Mouse (Mus musculus): Measurements from ENCODE around the gene Nrap. TPM values are rescaled to one million over a fixed set of nuclear protein-coding genes. Genes with fewer than 3 reads are reported as not detected.

The Nrap gene
- not detected in 2 replicates for polyA plus RNA-seq (2012; ENCODE audit: insufficient read depth, insufficient read length, low replicate concordance, missing spikeins)

DNA sequence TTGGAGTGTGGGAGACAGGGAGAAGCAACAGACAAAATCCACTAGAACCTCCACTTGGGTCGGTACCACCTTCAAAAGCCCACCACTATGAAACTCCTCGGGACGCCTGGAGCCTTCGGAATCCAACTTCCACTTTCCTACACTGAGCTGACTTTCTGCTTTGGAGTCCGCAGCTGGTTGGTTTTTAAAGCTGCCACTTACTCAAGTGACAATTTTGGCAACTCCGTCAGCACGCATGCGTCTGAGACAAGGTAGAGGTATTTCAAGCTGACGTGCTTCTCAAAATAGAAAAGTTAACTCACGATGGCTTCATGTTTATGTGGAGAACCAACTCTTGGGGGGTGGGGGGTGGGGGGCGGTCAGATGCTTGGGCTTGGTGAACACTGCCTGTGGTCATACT lies at the start of gene Nrap:
TSS of gene Nrap (minus strand) at position 159 of the 400 bp plus-strand sequence.
- WGBS, result 94% methylated on average over 11 of the region's 11 CpGs
- no peaks in the 10 kb centered on the region for H3K4me1 ChIP-seq (ENCODE audit: control insufficient read depth, insufficient read depth, low read length)
- TF ChIP-seq POLR2A (IDR thresholded peaks at IDR 0.05; ENCODE audit: insufficient read depth, low read depth, low read length) (no peak), CTCF (IDR thresholded peaks at IDR 0.05; ENCODE audit: insufficient read depth, low read depth, low read length) (no peak)
- H3K27ac ChIP-seq (ENCODE audit: insufficient read depth, low read depth, low read length), result no peak within 1 kb of the TSS
- H3K4me3 ChIP-seq (ENCODE audit: insufficient read depth, low read depth, low read length), result no peak within 1 kb of the TSS

DNA sequence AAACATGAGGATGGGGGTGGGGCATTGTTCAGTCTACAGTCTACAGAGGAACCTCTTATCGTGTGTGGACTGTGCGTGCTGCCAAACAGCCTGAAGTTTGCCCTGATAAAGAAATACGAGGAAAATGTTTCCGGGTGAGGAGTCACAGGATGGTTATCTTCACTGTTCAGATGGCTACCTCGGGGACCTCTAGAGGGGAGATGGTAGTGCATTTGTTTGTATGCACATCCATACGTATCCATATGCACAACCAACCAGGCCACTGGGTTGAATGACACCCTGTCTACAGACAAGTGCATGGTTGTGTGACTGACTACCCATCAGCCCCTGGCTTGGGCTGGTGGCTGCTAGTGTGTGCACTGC lies 49.2 kb upstream of the Nrap start:
- H3K4me1 ChIP-seq (ENCODE audit: control insufficient read depth, insufficient read depth, low read length), result peaks cover 4% of the 10 kb centered on the region; the same call in 1 of the 2 replicates
- WGBS, result 94% methylated on average over 6 of the region's 6 CpGs
- no peak overlapping the region for H3K27ac ChIP-seq (ENCODE audit: insufficient read depth, low read depth, low read length)

DNA sequence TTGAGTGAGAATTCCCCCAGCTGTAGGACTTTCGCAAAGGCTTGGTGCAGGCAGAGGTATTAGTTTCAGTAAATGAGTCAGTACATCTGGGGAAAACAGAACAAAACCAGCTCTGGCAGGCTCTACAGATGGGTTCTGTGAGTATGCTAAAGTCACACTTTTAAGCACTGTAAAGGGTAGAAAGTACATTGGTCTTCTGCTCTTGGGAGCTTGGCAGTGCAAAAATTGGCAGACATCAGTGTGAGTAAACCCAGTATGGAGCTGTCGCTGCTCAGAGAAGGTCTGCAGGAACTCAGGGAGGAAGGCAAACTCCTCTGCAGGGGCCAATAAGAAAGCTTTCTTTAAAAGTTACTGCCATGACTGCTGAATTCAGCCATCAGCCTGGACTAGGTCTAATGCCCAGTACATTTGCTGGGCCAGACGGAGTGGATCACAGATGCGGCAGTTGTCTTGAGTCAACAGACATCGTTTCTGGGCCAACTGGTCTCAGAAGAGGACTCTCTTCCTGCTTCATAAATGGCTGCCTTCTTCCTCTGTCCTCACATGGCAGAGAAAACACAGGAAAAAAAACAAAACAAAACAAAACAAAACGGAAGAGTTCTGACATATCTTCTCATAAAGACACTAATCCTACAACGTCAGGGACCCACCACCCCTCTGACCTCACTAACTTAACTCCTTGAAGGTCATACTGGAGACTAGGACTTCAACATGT lies 48.7 kb upstream of the Nrap start:
- TF ChIP-seq CTCF (IDR thresholded peaks at IDR 0.05; ENCODE audit: insufficient read depth, low read depth, low read length) (no peak), POLR2A (IDR thresholded peaks at IDR 0.05; ENCODE audit: insufficient read depth, low read depth, low read length) (no peak)
- H3K4me1 ChIP-seq (ENCODE audit: control insufficient read depth, insufficient read depth, low read length), result peaks cover 3% of the 10 kb centered on the region; the same call in 1 of the 2 replicates
- no peak overlapping the region for H3K4me3 ChIP-seq (ENCODE audit: insufficient read depth, low read depth, low read length)
- no peak overlapping the region for H3K27ac ChIP-seq (ENCODE audit: insufficient read depth, low read depth, low read length)
- WGBS, result 84% methylated on average over 7 of the region's 7 CpGs

More for the DNA sequence above, 49.2 kb upstream of the Nrap start:
- TF ChIP-seq CTCF (IDR thresholded peaks at IDR 0.05; ENCODE audit: insufficient read depth, low read depth, low read length) (no peak), POLR2A (IDR thresholded peaks at IDR 0.05; ENCODE audit: insufficient read depth, low read depth, low read length) (no peak)
- no peak overlapping the region for H3K4me3 ChIP-seq (ENCODE audit: insufficient read depth, low read depth, low read length)

DNA sequence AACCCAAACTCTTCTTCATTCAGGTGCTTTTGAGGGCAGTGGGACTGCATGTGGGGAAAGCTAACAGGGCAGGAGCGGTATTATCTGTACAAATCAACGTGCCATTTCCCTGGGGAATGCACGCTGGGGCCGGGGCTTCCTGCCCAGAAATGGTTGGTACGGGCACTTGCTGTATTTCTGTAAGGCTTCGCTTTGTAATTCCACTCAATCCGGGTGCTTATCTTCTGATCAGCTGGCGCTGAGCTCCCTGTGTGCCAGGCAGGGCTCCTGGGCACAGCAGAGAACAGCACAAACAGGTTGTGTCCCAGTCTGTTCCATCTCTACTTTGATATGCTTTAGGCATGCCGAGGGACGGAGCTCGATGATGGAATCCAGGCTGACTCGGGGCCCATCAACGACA lies 46.5 kb upstream of the Nrap start:
- 96% methylated on average over 13 of the region's 13 CpGs for WGBS
- H3K4me1 ChIP-seq (ENCODE audit: control insufficient read depth, insufficient read depth, low read length), result no peaks in the 10 kb centered on the region
- TF ChIP-seq CTCF (IDR thresholded peaks at IDR 0.05; ENCODE audit: insufficient read depth, low read depth, low read length) (no peak), POLR2A (IDR thresholded peaks at IDR 0.05; ENCODE audit: insufficient read depth, low read depth, low read length) (no peak)
- H3K4me3 ChIP-seq (ENCODE audit: insufficient read depth, low read depth, low read length), result no peak overlapping the region
- no peak overlapping the region for H3K27ac ChIP-seq (ENCODE audit: insufficient read depth, low read depth, low read length)

DNA sequence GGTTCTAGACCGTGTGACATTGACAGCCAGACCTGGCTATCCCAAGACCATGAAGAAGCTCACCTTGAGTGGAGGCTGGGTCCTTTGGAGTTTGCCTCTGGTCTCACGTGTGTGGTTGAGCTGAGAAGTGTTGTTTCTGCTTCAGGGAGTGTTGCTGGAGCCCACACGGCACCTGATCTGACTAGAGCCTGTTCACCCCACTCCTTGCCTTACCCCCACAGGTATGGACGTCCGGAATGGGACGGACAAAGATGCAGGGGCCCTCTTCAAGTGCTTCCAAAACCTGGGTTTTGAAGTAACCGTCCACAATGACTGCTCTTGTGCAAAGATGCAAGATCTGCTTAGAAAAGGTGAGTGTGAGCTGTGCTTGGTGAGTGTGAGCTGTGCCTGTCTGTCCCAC lies 43.7 kb upstream of the Nrap start:
- 93% methylated on average over 7 of the region's 7 CpGs for WGBS
- no peak overlapping the region for H3K27ac ChIP-seq (ENCODE audit: insufficient read depth, low read depth, low read length)
- no peaks in the 10 kb centered on the region for H3K4me1 ChIP-seq (ENCODE audit: control insufficient read depth, insufficient read depth, low read length)
- no peak overlapping the region for H3K4me3 ChIP-seq (ENCODE audit: insufficient read depth, low read depth, low read length)
- TF ChIP-seq CTCF (IDR thresholded peaks at IDR 0.05; ENCODE audit: insufficient read depth, low read depth, low read length) (no peak), POLR2A (IDR thresholded peaks at IDR 0.05; ENCODE audit: insufficient read depth, low read depth, low read length) (no peak)

DNA sequence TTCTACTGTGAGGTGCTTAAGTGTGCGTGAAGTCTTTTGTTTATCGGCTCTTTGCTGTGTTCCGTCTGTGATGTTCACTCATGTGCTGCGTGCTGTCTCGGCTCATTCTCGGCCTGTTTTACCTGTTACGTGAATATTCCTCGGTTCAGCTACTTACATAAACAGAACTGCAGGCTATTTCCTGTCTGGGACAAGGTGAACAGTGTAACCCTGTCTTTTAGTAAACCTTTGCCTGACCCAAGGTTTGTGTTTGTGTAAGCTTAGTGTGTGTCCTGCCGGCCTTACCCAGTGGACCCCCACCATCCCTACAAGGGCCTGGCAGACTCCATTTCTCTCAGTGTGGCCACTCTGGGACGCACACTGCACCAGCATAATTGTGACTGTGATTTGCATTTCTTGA lies 42.9 kb upstream of the Nrap start:
- no peak overlapping the region for H3K27ac ChIP-seq (ENCODE audit: insufficient read depth, low read depth, low read length)
- 91% methylated on average over 10 of the region's 10 CpGs for WGBS
- no peak overlapping the region for H3K4me3 ChIP-seq (ENCODE audit: insufficient read depth, low read depth, low read length)
- H3K4me1 ChIP-seq (ENCODE audit: control insufficient read depth, insufficient read depth, low read length), result no peaks in the 10 kb centered on the region
- TF ChIP-seq CTCF (IDR thresholded peaks at IDR 0.05; ENCODE audit: insufficient read depth, low read depth, low read length) (no peak), POLR2A (IDR thresholded peaks at IDR 0.05; ENCODE audit: insufficient read depth, low read depth, low read length) (no peak)

DNA sequence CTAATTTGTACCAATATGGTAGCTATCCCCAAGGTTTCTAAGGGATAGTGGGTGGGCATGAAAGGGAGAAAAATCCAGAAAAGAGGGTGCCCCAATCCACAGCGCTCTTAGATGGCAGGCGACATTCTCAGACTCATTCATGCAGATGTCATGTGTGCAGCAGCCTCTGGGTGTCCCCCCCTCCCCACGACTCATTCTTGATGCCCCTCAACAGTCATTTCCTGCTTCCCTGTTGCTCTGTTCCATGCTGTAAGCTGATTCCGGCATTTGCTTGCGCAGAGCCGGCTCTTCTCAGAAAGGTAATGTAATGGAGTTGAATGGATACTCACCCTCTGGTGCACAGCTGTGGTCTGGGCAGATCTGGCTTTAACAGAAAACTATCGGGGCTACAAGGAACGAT lies 40.5 kb upstream of the Nrap start:
- H3K27ac ChIP-seq (ENCODE audit: insufficient read depth, low read depth, low read length), result no peak overlapping the region
- TF ChIP-seq CTCF (IDR thresholded peaks at IDR 0.05; ENCODE audit: insufficient read depth, low read depth, low read length) (no peak), POLR2A (IDR thresholded peaks at IDR 0.05; ENCODE audit: insufficient read depth, low read depth, low read length) (no peak)
- peaks cover 8% of the 10 kb centered on the region for H3K4me1 ChIP-seq (ENCODE audit: control insufficient read depth, insufficient read depth, low read length)
- no peak overlapping the region for H3K4me3 ChIP-seq (ENCODE audit: insufficient read depth, low read depth, low read length)
- WGBS, result 86% methylated on average over 8 of the region's 8 CpGs

DNA sequence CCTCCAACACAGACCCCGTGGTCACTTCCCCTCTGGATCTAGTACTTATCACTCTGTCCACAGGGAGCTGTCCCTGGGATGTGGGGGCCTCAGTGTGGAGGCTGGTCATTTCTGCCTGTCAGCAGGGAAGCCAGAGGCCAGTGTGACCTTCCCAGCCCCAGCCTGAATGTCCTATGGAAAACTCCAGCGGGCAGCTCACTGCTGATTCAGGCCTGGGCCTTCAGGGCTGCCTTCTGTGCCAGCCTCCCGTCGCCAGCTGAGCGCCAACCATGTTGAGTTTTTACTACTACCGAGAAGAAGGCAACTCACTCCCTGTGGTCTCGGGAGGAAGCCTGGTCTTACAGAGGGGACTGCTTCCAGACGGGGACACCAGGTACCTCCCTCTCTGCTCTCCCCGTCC lies 35.7 kb upstream of the Nrap start:
- H3K4me1 ChIP-seq (ENCODE audit: control insufficient read depth, insufficient read depth, low read length), result peaks cover 25% of the 10 kb centered on the region
- TF ChIP-seq POLR2A (IDR thresholded peaks at IDR 0.05; ENCODE audit: insufficient read depth, low read depth, low read length) (no peak), CTCF (IDR thresholded peaks at IDR 0.05; ENCODE audit: insufficient read depth, low read depth, low read length) (no peak)
- peak overlapping the region; percentile 48 for H3K27ac ChIP-seq (ENCODE audit: insufficient read depth, low read depth, low read length)
- no peak overlapping the region for H3K4me3 ChIP-seq (ENCODE audit: insufficient read depth, low read depth, low read length)
- 29% methylated on average over 9 of the region's 9 CpGs for WGBS

DNA sequence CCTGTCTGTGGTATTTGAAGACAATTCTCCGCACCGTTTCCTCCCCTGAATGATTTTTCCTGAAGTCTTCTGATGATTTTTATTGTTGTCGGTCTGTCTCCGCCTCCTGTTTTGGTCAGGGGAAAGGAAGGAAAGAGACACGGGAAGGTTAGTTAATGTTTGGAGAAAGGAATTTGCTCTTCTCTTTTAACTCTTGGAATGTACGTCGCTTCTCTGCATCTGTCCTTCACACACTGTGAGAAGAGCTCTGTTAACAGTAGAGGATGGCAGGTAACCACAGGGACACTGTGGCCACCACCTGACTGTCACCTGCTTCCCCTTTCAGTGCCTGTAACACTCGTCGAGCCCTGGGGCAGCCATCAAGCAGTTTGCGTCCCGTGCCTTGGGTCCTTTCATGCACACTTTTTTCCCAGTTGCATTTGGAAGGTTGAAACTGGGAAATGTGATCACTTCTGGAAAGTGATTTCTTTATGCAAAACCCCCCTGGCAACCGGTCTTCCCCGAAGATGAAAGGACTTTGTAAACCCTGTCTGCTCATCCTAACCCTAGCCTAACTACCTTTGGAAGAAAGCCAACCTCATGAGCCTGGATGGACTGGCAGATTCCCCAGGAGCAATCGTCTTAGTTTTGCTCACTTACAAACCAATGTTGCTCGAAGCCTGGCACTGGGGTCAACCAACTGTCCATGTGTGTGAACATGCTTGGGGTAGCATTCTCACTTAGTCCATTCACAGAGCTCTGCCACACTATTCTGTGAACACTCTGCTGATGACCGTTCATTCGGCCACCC lies 35.0 kb upstream of the Nrap start:
- 80% methylated on average over 17 of the region's 17 CpGs for WGBS
- Histone ChIP-seq H3K27ac (ENCODE audit: insufficient read depth, low read depth, low read length) (no peak overlapping the region), H3K4me3 (ENCODE audit: insufficient read depth, low read depth, low read length) (no peak overlapping the region), H3K4me1 (ENCODE audit: control insufficient read depth, insufficient read depth, low read length) (peaks cover 25% of the 10 kb centered on the region)
- TF ChIP-seq POLR2A (IDR thresholded peaks at IDR 0.05; ENCODE audit: insufficient read depth, low read depth, low read length), result no peak
- TF ChIP-seq CTCF (IDR thresholded peaks at IDR 0.05; ENCODE audit: insufficient read depth, low read depth, low read length), result no peak
